Mouse (Mus musculus) ES-E14 (cell line): ENCODE data around the gene Krt32.

Source experiments
- CHD2 ChIP-seq: IDR thresholded peaks from 2 replicates; pipeline ENCODE4 v1.6.1; 2014; ENCODE audit warnings: mild to moderate bottlenecking, low read depth, low read length, inconsistent platforms
- MAFK ChIP-seq: IDR thresholded peaks from 2 replicates; pipeline ENCODE4 v1.6.1; 2014; ENCODE audit warnings: mild to moderate bottlenecking, low read depth, low read length, inconsistent platforms; ENCODE audit not compliant: insufficient read depth
- ZC3H11A ChIP-seq: IDR thresholded peaks from 2 replicates; pipeline ENCODE4 v1.6.1; 2012; ENCODE audit warnings: low read depth, mild to moderate bottlenecking, inconsistent platforms, low read length, borderline replicate concordance

DNA sequence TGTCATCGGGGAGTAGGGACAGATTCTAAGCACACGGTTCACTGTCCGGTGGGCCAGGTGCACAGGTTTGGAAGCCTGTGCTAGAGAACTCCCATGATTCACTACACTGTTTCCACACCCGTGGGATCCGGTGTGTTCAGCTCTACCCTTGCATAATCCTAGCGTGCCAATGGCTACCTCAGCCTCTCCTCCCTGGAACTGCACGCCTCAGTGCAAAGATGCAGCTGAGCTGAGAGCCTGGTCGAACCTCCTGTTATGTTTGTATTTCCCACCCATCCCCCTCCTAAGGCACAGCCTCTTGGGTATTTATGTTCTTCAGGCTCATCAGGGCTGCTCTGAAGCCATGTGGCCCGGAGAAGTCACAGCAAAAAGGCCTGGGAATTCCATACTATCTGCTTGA, 9.8 kb upstream of the Krt32 start:
- TF ChIP-seq ZC3H11A (no peak), CHD2 (no peak), MAFK (no peak)
